Mouse (Mus musculus) stomach, postnatal 0 days (tissue): ENCODE measurements around the gene Tuba1b. TPM values are rescaled to one million over a fixed set of nuclear protein-coding genes. Genes with fewer than 3 reads are reported as not detected.
A peak's percentile ranks its signal among the peaks of the same experiment; 100 is the strongest.

ENCODE experiments used
- ATAC-seq: fragments of 200-750 bp; cut with Nextera tagmentation; 2 replicates; pipeline ENCODE4 v1.8.0; 2017; ENCODE audit not compliant: low FRiP score, low TSS enrichment
- DNase-seq: peaks from one replicate; pipeline ENCODE4 v3.0.0-alpha.2; 2016; ENCODE audit warnings: low spot score
- H3K27ac ChIP-seq: fragments of 300-500 bp; sonication (generic); replicated peaks from 2 replicates; pipeline ENCODE4 v1.5.1; 2014; ENCODE audit warnings: mild to moderate bottlenecking, control low read depth
- H3K27me3 ChIP-seq: fragments of 300-500 bp; sonication (generic); 2 replicates; pipeline ENCODE4 v1.6.1; 2014; ENCODE audit warnings: low read length; ENCODE audit not compliant: control insufficient read depth, insufficient read depth
- H3K36me3 ChIP-seq: fragments of 300-500 bp; sonication (generic); 2 replicates; pipeline ENCODE4 v1.6.1; 2014; ENCODE audit warnings: low read length, mixed read lengths; ENCODE audit not compliant: control insufficient read depth, insufficient read depth
- H3K4me1 ChIP-seq: fragments of 300-500 bp; sonication (generic); replicated peaks from 2 replicates; pipeline ENCODE4 v1.6.1; 2014; ENCODE audit warnings: antibody characterized with exemption; ENCODE audit not compliant: control insufficient read depth, insufficient read depth
- H3K4me2 ChIP-seq: fragments of 300-500 bp; sonication (generic); replicated peaks from 2 replicates; pipeline ENCODE4 v1.6.1; 2014; ENCODE audit warnings: low read depth, mild to moderate bottlenecking, control low read depth, moderate library complexity
- H3K4me3 ChIP-seq: fragments of 300-500 bp; sonication (generic); 2 replicates; pipeline ENCODE4 v1.5.1; 2014; ENCODE audit warnings: low read depth, low read length, control low read depth
- H3K9ac ChIP-seq: fragments of 300-500 bp; sonication (generic); 2 replicates; pipeline ENCODE4 v1.6.1; 2014; ENCODE audit warnings: mild to moderate bottlenecking, low read length, control low read depth, mixed read lengths
- H3K9me3 ChIP-seq: fragments of 300-500 bp; sonication (generic); 2 replicates; pipeline ENCODE4 v1.6.1; 2016; ENCODE audit warnings: low read length; ENCODE audit not compliant: control insufficient read depth
- CTCF ChIP-seq: IDR thresholded peaks from 2 replicates; pipeline ENCODE4 v1.5.1; 2016; ENCODE audit warnings: antibody characterized with exemption, low read depth, mild to moderate bottlenecking, moderate library complexity
- EP300 ChIP-seq: optimal IDR thresholded peaks from 2 replicates; pipeline ENCODE3; 2016; ENCODE audit warnings: antibody characterized with exemption
- whole genome bisulfite sequencing: fragments of 180-500 bp; shearing (Covaris S2); extraction: QIAGEN DNeasy Blood & Tissue Kit; methylation state at CpG from one replicate; pipeline ENCODE4 v1.1.7; 2014; 5-methylcytosine and 5-hydroxymethylcytosine counted together
- polyA plus RNA-seq: library from polyadenylated mRNA; unstranded; fragments of >200 nt; fragmentation: Nextera tagmentation; extraction: Ambion mirVana; gene quantifications from 2 replicates; pipeline ENCODE4 v1.2.1, GENCODE M21; 2015

Gene Tuba1b
- polyA plus RNA-seq, 1 experiment from 2014 or later: 552 TPM

DNA sequence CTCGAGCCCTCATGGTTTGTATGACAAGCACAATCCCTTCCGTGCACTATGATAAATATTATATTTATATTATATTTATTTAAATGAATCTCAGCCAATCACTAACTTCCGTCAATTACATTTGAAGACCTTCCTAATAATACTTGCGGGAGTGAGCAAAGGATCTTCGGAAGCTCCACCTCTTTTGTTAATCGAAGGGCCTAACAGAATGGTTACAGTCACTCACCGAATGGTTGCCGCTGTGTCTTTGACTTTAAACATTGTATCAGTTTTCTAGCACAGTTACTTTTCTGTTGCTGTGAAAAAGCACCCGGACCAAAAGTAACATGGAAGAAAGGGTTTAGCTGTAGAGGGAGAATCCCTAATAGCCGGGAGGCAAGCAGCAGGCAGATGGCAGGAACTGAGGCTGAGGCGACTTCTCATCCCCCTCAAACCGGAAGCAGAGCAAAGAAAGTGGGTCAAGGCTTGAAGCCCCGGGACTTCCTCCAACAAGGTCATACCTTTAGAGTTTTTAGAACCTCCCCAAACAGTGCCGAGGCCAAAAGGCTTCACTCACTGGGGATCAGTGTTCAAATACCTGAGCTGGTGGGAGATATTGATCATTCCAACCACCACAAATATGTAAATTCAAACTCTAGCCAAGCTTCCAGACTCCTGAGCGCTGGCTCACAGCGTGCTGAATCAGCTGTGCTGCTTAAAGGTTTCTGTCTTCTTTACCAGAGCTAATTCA is 35.2 kb upstream of the Tuba1b start:
- Histone ChIP-seq H3K36me3 (no peaks in the 10 kb centered on the region), H3K4me1 (no peaks in the 10 kb centered on the region), H3K27me3 (no peaks in the 10 kb centered on the region), H3K9me3 (no peaks in the 10 kb centered on the region), H3K27ac (peak overlapping the region; percentile 64), H3K4me2 (peak overlapping the region; percentile 23; the same call in 1 of the 2 replicates), H3K9ac (no peak overlapping the region), H3K4me3 (no peak overlapping the region)
- DNase-seq: no peak
- ATAC-seq: no peak
- TF ChIP-seq EP300 (no peak), CTCF (no peak)
- WGBS: 21% methylated on average over 16 of the region's 16 CpGs

- no peak overlapping the region for H3K4me3 ChIP-seq
- ATAC-seq: no peak
- no peaks in the 10 kb centered on the region for H3K4me1 ChIP-seq
- H3K9ac ChIP-seq: no peak overlapping the region
- whole genome bisulfite sequencing: 21% methylated on average over 12 of the region's 12 CpGs
- no peaks in the 10 kb centered on the region for H3K36me3 ChIP-seq
- peak overlapping the region; percentile 64 for H3K27ac ChIP-seq
- TF ChIP-seq EP300: no peak
- no peak for TF ChIP-seq CTCF
- DNase-seq: no peak
- no peaks in the 10 kb centered on the region for H3K9me3 ChIP-seq
- no peaks in the 10 kb centered on the region for H3K27me3 ChIP-seq
- peak overlapping the region; percentile 6; the same call in 1 of the 2 replicates for H3K4me2 ChIP-seq
Measured at GRCm38 (mm10) chr15:98968701-98969371, 34.5 kb upstream of the Tuba1b start.

GRCm38 (mm10) chr15:98959531-98959930 is 25.2 kb upstream of the Tuba1b start:
- Histone ChIP-seq H3K4me1 (no peaks in the 10 kb centered on the region), H3K36me3 (no peaks in the 10 kb centered on the region), H3K4me2 (no peak overlapping the region), H3K27me3 (no peaks in the 10 kb centered on the region), H3K27ac (no peak overlapping the region), H3K9me3 (no peaks in the 10 kb centered on the region), H3K4me3 (no peak overlapping the region), H3K9ac (no peak overlapping the region)
- no peak for ATAC-seq
- 63% methylated on average over 3 of the region's 3 CpGs for WGBS
- DNase-seq: no peak
- TF ChIP-seq EP300 (no peak), CTCF (no peak)

GRCm38 (mm10) chr15:98958901-98959420 is 24.6 kb upstream of the Tuba1b start:
- DNase-seq: no peak
- TF ChIP-seq EP300 (no peak), CTCF (no peak)
- Histone ChIP-seq H3K9ac (no peak overlapping the region), H3K4me1 (no peaks in the 10 kb centered on the region), H3K27me3 (no peaks in the 10 kb centered on the region), H3K4me3 (no peak overlapping the region), H3K9me3 (no peaks in the 10 kb centered on the region), H3K27ac (no peak overlapping the region), H3K4me2 (no peak overlapping the region), H3K36me3 (no peaks in the 10 kb centered on the region)
- 83% methylated on average over 4 of the region's 4 CpGs for WGBS
- ATAC-seq: no peak

GRCm38 (mm10) chr15:98957475-98957874 is 23.1 kb upstream of the Tuba1b start:
- Histone ChIP-seq H3K36me3 (no peaks in the 10 kb centered on the region), H3K4me1 (no peaks in the 10 kb centered on the region), H3K4me2 (no peak overlapping the region), H3K9ac (no peak overlapping the region), H3K9me3 (no peaks in the 10 kb centered on the region), H3K27me3 (no peaks in the 10 kb centered on the region), H3K4me3 (no peak overlapping the region), H3K27ac (no peak overlapping the region)
- TF ChIP-seq EP300 (no peak), CTCF (no peak)
- DNase-seq (no peak), ATAC-seq (no peak)
- WGBS: 56% methylated on average over 5 of the region's 5 CpGs

GRCm38 (mm10) chr15:98956000-98956399 is 21.6 kb upstream of the Tuba1b start:
- no peak for ATAC-seq
- TF ChIP-seq EP300 (no peak), CTCF (no peak)
- Histone ChIP-seq H3K4me3 (no peak overlapping the region), H3K27me3 (no peaks in the 10 kb centered on the region), H3K9ac (no peak overlapping the region), H3K4me1 (no peaks in the 10 kb centered on the region), H3K27ac (no peak overlapping the region), H3K36me3 (no peaks in the 10 kb centered on the region), H3K4me2 (no peak overlapping the region), H3K9me3 (no peaks in the 10 kb centered on the region)
- WGBS: 90% methylated on average over 4 of the region's 4 CpGs
- no peak for DNase-seq
